Mouse (Mus musculus): Measurements from ENCODE around the gene Pde6c.

- TF ChIP-seq CTCF (IDR thresholded peaks at IDR 0.05; ENCODE audit: low read depth, low read length): no peak
- TF ChIP-seq POLR2AphosphoS5 (IDR thresholded peaks at IDR 0.05; ENCODE audit: insufficient replicate concordance, low read depth, low read length): no peak
- no peak for TF ChIP-seq GATA1 (IDR thresholded peaks at IDR 0.05; ENCODE audit: borderline replicate concordance, low read length)
- no peak for TF ChIP-seq TAL1 (conservative IDR thresholded peaks at IDR 0.05; ENCODE audit: low read depth, low read length)
These were observed 99.5 kb downstream of the Pde6c start for GRCm38 (mm10) chr19:38232087-38232486.
